Mouse (Mus musculus) lung, adult 2 months (tissue): ENCODE results near the gene 4930523C07Rik.

ENCODE experiments used
- CTCF ChIP-seq: fragments of 200-500 bp; IDR thresholded peaks from 2 replicates; pipeline ENCODE4 v1.5.1; 2011; ENCODE audit warnings: mild to moderate bottlenecking, low read length, control low read depth; ENCODE audit not compliant: insufficient read depth
- POLR2A ChIP-seq: fragments of 200-500 bp; IDR thresholded peaks from 2 replicates; pipeline ENCODE4 v1.6.1; 2011; ENCODE audit warnings: low read depth, mild to moderate bottlenecking, control low read depth, low read length, borderline replicate concordance; ENCODE audit errors: extremely low read depth

DNA sequence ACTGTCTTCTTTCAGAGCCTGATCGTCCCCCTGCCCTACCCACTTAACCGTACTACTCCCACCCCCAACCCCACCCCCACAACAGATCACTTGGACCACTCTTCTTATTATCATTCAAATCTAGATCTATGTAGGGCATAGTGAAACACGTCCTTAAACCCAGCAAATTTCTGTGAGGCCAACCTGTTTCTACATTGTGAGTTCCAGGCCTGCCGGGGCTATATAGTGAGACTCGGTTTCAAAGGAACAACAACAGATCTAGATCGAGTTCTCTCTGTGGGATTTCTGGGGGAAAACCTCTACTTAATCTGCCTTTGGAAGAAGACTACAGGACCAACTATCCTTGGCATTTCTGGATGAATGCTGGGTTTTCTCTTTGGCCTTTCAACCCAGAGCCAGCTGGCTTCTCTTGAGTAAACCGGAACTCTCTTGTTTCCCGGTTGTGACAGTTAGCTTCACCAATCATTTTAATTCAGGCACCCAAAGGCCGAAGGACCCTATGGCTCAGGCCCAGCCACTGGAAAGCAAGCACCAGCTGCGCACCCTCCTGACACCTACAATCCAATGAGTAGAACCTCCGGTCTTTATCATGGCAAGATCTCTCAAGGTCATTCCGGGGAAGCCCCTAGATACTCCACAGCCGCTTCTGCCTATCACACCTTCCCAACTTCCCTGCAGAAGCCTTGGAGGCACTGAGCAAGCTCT lies 759 bp upstream of the 4930523C07Rik start:
- TF ChIP-seq CTCF (no peak), POLR2A (no peak)
